Mouse (Mus musculus) kidney, postnatal 4 days (tissue): ENCODE measurements around the gene Ano1.

Experiments
- DNase-seq, 2 experiments: peaks; one replicate each; pipeline ENCODE4 v3.0.0; 2021; ENCODE audit warnings: mixed read lengths in 2 of 2

The Ano1 gene

DNA sequence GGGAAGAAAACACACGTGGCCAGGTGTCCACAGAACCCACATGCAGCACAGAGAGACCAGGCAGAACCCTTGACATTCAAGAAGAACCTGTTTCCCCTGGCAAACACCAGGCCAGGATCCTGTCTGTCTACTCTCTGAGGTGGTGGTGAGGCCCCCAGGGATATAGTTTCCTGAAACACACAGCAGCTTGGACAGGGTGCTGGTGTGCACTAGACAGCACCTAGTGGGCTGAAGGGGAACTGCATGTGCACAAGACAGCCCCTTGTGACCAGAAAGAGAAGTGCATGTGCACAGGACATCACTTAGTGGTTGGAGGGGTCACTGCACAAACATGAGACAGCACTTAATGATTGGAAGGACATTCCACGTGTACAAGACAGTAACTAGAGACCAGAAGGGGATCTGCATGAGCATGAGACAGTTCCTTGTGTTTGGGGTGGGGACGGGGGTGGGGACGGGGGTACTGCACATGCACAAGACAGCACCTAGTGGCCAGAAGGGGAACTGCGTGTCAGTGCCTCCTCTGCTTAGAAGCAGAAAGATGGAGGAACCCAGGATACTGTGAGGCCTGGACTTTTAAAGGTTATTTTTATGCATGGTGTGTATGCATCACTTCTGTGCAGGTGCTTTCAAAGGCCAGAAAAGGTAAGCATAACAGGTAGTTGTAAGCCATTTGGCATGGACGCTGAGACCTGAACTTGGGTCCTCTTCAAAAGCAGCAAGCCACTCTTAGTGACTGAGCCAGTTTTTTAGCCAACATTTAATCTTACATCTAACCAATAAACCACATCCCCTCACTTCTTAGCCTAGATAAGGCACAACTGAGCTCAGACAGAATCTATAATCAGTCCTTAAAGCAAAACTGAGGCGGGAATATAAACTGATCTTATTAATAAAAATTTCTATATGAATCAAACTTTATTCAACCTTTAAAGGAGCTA lies 54.7 kb downstream of the Ano1 start:
- DNase-seq = peak; percentile 45 to 56

DNA sequence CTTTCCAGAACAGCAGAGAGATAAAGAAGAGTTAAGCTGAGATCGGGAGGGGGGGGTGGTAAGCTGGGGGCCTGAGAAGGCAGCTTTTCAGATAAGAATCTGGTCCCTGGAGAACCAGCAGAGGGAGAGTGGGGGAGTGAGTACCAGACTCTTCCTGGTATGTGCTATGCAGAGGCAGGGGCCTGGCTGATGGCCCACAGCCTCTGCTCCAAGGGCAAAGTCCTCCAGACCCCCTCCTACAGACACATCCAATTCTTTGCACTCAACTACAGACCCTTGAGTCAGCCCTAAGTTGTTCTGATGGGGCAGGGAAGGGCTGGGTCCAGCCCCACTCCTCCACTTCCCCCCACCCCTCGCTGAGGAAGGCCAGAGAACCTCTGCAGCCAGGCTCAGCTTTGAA lies 61.9 kb downstream of the Ano1 start:
- DNase-seq = peak; percentile 44 to 66

DNA sequence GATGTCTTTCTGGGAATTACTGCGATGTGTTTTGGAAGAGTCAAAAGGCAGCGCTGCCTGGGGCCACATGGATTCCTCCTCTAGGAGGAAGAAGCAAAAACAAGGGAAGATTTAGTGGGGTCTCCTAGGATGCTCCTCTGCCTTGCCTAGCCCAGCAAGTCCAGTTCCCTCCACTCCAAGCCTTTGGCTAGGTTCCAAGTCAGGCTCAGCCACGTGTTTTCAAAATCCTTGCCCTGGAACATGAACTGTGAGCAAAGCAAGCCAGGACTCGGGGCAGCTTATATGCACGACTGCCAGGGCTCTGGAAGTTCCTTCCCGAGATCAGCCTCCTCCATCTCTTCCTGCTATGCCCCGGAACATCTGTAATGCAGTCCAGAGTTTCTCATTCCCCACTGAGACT lies 62.6 kb downstream of the Ano1 start:
- peak; percentile 52 to 64 for DNase-seq

DNA sequence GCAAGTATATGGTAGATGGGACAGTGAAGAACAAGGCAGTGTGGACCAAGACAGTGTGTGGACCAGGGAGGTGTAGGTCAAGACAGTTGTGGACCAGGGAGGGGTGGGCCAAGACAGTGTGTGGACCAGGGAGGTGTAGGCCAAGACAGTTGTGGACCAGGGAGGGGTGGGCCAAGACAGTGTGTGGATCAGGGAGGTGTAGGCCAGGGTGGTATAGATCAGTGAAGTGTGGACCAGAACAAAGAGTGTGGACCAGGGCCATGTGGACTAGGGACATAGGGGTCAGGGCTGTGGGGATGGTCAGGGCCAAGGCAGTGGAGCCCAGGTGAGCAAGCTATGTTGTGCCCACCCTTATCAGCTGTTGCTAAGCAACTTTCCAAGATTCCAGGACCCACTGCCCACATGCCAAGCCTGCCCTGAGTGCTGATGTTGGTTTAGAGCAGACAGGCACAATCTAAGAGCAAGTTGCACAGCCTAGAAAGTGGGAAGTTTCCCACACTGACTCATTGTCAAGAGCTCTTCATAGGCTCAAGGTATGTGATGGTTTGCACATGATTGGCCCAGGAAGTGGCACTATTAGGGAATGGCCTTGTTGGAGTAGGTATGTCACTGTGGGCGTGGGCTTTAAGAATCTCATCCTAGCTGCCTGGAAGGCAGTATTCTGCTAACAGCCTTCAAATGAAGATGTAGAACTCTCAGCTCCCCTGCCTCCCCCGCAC lies 64.0 kb downstream of the Ano1 start:
- no peak for DNase-seq

DNA sequence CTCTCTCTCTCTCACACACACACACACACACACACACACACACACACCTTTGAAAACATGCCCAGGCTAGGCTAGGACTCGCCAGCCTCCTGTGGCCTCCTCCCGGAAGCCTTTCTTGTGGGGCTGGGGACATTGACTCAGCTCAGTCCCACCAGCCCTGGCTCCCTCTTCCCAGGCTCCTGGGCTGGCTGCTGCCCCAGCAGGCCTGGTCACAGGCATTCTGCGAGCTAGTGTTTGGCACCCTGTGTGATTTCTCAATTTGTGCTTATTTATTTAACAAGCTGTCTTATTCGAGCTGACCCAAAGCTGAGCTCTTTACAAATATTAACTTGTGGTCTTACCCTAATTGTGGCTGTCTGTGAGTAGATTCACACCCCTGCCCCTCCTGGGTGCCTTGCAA lies 66.8 kb downstream of the Ano1 start:
- DNase-seq = no peak

DNA sequence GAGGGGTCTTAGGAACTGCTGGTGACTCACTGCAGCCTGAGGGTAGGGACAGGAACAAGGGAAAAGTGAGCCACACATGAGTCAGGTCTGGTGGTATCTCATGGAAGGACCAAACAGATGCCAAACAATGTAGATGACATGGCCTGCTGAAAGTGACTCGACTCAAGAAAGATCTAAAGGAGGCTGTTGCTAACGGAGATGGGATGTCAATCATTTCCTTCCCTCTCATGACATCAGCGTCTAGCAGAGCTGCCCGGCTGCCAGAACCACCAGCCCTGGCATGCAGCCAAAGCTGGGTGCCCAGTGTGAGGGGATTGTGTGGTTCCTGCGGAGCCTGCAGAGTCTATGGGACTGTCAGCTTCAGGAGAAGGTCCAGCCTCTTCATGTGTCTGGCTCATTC lies 67.3 kb downstream of the Ano1 start:
- DNase-seq = peak; percentile 60 to 71

DNA sequence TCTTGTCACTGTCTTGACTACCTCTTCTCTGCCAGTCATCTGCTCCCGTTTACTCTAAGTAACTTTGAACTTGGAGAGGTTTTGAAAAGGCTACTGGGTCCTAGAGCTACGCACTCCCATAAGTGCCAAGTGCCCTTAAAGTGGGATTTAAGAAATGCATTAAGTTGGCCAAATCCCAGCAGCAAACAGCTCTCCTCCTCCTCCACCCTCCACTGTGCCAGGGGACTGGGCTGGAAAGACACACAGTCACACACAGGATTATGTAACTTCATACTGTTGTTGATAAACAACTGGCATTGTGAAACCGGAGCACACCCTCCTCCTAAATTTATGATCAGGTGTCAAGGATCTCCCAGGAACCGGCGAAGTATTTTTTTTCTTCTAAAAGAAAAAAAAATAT lies 71.7 kb downstream of the Ano1 start:
- no peak for DNase-seq

DNA sequence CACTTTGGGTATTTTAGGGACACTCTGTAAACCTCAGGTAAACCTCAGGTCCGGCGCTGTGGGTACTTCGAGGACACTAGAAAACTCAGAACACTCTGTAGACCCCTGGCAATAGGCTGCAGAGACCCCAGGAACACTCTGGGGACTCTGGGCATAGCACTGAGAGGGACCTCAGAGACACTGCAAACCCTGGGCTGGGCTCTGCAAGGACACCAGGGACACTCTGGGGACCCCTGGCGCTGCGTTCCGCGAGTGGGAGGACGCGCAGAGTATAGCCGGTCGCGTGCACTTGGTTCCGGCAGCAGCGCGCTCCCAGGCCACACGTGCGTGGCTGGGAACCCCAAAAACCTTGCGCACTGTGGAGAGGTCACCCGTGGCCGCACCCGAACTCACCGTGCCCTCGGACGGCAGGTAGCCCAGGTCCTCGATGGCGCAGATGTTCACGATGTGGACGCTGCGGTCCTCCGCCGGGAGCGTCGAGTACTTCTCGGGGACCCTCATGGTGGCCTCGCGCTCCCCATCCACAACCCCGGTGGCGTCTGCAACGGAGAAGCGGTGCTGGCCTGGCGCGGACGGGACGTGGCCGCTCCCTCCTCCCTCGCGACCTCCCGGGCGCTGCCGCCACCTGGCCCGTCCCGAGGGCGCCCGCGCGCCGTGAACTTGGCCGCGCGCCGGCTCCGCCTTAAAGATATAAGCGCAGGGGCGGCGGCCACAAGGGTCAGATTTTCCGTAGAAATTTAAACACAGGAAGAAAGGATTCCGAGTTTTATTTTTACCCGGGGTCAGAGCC lies 73.3 kb downstream of the Ano1 start:
- peak; percentile 65 to 74 for DNase-seq

DNA sequence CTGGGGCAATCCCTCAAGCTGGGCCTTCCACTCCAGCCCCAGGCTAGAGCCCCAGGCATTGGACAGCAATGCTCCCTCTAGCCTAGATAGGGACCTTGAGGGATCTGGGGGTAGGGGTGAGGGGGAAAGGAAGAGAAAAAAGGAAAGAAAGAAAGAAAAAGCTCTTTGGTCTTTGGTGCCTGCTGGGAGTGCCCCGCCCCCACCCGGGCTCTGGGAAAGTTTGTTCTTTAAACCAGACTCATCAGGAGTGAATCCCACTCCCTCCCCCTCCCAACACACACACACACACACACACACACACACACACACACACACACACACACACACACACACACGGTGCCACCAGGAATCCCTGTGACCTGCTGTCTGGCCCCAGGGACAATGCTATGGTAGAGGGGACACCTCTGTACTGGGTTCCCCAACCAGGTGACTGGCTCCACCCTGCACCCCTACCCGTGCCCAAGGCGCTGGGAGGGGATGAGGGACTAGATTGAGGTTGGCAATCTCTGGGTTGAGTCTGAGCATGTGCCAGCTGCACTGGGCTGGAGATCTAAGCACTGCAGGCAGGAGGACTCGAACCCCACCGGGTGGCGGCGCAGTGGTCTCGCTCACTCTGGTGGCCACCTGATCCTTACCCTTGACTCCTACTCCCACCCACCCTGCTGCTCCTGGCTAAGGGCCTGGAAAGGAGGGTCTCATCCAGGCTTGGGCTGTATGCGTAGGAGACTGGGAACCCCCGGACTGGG lies 74.3 kb downstream of the Ano1 start:
- peak; percentile 54 to 66 for DNase-seq

DNA sequence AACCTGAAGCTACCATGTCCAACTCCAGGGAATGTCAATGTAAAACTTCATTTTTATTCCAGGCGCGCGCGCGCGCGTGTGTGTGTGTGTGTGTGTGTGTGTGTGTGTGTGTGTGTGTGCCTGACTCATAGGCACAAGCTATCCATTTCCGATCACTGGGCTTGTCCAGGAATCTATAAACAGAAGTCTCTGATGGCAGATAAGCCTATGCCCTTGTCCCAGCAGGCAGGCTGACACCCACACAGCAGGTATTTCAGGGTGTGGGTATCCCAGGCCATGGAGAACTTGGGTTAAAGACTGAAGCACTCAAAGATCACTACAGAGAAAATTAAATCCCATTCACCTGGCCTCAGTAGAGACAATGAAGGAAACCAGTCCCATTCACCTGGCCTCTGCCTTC lies 76.1 kb downstream of the Ano1 start:
- DNase-seq = no peak

DNA sequence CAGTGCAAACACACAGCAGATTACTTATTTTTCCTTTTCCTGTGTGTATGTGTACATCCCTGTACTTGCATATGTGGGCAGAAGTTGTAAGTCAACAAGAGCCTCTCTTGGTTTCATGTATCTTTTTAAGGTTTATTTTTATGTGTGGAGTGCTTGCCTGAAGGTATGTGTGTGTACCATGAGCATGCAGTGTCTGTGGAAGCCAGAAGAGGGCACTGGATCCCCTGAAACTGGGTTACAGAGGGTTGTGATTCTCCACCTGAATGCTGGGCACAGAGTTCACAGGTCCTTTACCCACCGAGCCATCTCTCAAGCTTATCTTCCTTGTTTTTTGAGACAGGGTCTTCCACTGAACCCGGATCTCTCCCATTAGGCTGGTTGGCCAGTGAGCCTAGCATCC lies 81.9 kb downstream of the Ano1 start:
- DNase-seq = peak in 1 of 2 experiments; percentile 26

DNA sequence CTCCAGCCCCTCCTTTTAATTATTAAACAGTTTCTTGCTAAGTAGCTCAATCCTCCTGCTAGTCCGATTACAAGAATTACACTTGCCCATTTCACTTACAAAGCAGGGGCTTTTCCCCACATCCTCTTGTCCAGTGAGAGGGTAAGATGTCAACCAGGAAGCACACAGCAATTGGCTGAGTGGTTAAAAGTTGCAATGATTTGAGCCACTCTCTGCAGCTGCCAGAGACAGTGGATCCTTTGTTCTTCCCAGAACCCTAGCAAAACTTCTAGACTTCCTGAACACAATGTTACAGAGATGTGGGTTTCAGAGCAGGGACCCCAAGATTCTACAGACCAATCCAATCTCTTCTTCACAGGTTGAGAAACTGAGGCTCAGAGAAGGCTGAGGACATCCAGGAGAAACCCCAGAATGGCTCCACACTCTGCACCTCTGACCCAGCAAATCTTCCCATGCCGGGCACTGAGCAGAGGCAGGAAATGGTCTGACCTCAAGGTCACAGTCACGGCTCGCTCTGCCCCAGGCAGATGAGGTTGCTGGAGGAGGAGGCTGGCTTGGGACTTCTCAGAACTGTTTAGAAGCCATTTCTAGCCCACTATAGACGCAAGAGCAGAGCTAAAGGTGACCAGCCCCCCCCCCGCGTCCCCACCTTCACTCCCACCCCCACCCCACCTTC lies 83.0 kb downstream of the Ano1 start:
- DNase-seq = peak; percentile 47 to 60

DNA sequence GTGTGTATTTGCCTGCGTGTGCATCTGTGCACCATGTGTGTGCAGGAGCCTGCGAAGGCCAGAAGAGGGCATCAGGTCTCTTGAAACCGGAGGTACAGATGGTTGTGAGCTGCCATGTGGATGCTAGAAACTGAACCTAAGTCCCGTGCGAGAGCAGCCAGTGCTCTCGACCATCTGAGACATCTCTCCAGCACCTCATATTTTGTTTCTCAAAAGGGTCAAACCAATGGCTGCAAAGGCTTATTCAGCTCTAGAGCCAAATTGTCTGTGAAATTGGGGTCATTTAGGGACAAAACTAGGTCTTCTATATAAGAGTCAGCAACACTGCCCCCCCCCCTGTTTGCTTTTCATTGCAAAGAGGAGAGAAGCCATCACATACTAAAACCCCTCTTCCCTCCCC lies 84.7 kb downstream of the Ano1 start:
- DNase-seq = no peak

DNA sequence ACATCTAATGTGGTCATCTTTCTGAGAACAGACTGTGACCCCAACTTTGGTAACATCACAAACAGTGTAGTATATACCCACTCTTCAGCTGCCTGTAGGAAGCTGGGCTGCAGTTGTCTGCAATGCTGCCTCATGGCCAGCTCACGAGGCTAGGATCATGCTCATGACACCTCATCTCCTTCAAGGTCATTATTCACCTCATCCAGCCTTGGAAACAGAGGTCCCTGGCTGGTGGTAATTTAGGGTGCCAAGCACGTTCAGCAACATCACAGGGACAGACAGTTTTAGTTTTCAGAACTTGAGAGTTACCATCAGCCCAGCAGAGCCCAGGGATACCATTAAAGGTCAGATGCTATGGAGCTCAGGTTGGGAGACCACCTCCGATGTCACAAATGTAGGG lies 86.2 kb downstream of the Ano1 start:
- no peak for DNase-seq

DNA sequence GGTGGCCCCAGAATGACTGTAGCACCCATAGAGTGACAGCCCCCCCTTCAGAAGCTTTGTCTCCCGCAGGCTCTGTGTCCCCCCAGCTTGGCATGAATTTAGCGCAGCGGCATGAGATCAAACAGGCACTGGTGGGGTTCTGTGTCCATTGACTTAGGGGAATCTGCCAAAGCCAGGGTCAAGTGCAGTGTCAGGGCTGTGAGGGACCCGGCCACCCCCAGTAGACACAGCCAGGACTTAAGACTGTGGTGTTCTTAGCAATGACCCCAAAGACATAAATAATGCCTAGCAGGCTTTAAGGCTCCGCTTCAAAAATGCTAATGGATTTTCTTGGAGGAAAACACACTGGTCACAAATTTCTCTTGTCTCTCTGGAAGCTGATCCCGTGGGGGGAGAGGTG lies 88.2 kb downstream of the Ano1 start:
- DNase-seq = peak; percentile 74 to 83

DNA sequence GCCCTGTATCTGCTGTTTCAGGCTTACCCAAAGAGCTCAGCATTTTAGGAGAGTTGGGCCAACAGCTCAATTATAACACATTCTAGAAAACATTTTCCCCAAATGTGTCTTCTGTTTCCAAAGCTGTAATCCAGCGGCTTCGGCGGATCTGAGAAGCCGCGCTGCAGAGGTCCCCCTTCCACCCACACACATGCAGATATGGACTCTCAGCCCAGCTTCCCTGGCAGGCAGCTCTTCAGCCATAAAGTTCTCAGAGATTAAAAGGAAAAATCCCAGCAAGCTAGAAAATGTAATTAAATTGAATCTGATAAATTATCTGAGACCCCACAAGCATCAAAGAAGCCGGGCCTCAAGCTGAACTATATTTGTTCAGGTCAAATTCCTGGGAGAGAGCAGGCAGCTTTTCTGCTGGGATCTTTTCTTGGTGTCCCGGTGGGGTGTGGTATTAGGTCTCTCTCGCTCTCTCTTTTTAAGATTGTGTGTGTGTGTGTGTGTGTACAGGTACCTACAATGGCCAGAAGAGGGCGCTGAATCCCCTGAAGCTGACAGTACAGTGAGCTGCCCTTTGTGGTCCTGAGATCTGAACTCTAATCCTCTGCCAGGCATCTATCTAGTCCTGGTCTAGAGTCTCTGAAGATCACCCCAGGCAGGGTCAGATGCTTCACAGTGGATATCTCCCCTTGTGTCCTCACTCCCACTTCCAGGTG lies 95.4 kb downstream of the Ano1 start:
- DNase-seq = peak; percentile 58 to 74

DNA sequence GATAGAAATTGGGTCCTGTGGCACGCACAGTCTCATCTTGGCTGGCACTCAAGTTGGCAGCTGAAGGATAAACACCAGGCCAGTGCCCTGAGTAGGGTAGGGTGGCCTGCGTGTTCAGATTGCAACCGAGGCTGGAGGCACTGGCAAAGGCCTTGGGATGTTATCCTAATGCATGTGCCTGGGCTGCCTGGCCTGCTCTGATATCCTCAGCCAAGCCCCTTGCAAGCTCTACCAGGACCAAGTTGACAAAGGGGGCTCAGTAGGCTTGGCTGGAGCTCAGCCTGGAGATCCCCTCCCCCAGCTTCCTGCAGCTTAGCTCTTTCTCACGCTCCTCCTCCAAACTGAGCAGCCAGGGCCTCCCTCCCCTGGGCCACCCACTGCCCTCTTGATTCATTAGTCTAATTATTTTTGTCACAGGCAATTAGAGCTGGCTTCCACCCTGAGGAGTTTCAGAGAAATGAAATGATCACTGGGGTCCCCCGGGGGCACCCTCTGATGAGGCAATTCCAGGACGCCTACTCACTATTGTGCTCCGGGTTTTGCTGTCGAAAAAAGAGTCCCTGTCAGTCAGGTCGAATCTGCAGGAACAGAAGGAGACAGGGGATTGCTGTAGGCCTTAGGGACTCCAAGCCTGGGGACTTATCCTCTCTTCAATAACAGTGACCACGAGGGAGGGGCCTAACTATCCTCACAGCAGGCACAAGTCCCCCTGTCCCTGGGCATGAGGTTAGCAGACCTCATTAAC lies 97.9 kb downstream of the Ano1 start:
- peak; percentile 75 to 86 for DNase-seq

DNA sequence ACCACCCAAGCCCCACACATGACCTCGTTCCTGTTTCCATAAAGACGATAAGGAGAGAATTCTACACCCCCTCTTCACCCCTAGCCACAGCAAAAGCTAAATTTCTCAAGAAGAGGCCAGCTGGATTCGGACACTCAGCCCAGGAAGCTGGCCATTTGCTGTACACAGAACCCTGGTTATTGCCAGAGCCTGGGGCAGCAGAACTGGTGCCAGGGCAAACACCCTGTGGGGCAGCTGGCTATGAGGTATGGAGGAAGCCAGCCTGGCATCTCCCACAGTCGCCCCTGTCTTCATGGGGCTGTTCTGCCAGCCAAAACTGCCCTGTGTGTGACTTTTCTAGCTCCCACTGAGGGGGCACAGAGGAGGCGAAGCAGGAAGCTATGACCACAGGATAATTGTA lies 104.2 kb downstream of the Ano1 start:
- DNase-seq = no peak

DNA sequence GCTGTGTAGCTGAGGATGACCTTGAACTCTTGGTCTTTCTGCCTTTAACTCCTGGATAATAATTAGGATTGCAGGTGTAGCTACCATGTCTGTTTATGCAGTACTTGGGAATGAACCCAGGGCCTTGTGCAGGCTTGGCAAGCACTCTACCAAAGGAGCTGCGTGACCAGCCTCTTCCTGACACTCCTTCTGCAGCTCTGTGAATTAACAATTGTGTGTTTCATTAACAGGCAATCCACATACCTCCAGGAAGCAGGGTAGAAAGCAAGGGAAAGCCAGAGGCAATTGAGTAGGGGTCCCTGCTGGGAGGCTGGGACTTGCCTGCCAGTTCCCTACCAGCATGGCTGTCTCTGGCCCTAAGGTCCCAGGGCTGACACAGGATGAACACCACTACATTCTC lies 111.0 kb downstream of the Ano1 start:
- no peak for DNase-seq

DNA sequence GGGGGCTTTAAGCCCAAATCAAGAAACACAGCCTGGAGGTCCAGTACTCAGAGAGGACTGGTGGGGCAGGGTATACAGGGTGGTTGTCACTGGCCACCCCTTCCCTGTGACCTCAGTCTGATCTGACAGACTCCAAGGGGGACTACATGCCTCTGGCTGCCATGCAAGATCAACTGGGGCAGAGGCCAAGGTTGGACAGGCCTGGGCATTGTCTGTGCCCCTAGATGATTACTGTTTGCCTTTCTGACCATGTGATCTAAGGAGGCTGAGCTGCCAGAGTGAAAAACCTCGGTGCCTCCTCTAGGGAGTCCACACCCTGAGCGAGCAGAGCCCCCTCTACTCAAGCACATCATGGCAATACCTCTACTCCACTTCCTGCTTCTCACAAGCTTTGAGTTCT lies 115.8 kb downstream of the Ano1 start:
- no peak for DNase-seq

DNA sequence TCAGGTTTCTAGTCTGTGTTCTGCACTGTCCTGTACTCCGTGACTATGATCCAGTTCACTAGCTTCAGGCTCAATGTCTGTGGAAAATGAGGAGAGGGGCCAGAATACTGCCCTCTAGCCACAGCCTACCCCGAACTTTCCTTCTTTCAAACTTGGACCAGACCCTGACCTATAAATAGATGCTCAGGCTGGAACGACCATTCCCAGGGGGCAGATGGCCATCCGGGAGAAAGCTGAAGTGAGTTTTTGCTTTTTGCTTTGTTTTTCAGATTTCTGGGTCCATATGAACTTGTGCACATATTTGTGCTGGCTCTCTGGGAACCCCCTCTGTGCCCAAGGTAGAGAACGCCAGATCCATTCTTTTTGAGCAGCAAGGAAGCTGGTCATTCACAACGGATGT lies 116.9 kb downstream of the Ano1 start:
- DNase-seq = peak in 1 of 2 experiments; percentile 28
